Mouse (Mus musculus): ENCODE results near the gene Amdhd2. TPM values are rescaled to one million over a fixed set of nuclear protein-coding genes. Genes with fewer than 3 reads are reported as not detected.

Amdhd2 gene
- polyA plus RNA-seq, 1 experiment from 2014 or later, result 28.3 TPM

- DNase-seq (ENCODE audit: low spot score) (no peak), ATAC-seq (ENCODE audit: low read depth) (no peak)
- Histone ChIP-seq H3K27ac (replicated peaks; ENCODE audit: low read depth, low read length) (no peak overlapping the region), H3K4me1 (ENCODE audit: control insufficient read depth, insufficient read depth, low read length) (peaks cover 43% of the 10 kb centered on the region), H3K9me3 (ENCODE audit: control insufficient read depth, low read length) (no peaks in the 10 kb centered on the region), H3K27me3 (replicated peaks; ENCODE audit: control insufficient read depth, insufficient read depth, low read length) (no peaks in the 10 kb centered on the region), H3K9ac (ENCODE audit: low read depth, low read length) (no peak overlapping the region), H3K4me2 (ENCODE audit: low read depth, low read length) (peak overlapping the region; percentile 11; the same call in 1 of the 2 replicates), H3K36me3 (ENCODE audit: control insufficient read depth, insufficient read depth, low read length) (no peaks in the 10 kb centered on the region), H3K4me3 (ENCODE audit: low read depth, low read length) (no peak overlapping the region)
- 47% methylated on average over 4 of the region's 4 CpGs for WGBS
Measured at GRCm38 (mm10) chr17:24203068-24203467, 39.5 kb upstream of the Amdhd2 start.

- H3K9me3 ChIP-seq (ENCODE audit: control insufficient read depth, low read length), result no peaks in the 10 kb centered on the region
- no peak overlapping the region for H3K27ac ChIP-seq (replicated peaks; ENCODE audit: low read depth, low read length)
- DNase-seq (ENCODE audit: low spot score) (no peak), ATAC-seq (ENCODE audit: low read depth) (no peak)
- 80% methylated on average over 4 of the region's 4 CpGs for WGBS
- H3K4me2 ChIP-seq (ENCODE audit: low read depth, low read length), result no peak overlapping the region
- no peak overlapping the region for H3K9ac ChIP-seq (ENCODE audit: low read depth, low read length)
- H3K36me3 ChIP-seq (ENCODE audit: control insufficient read depth, insufficient read depth, low read length), result no peaks in the 10 kb centered on the region
- H3K4me1 ChIP-seq (ENCODE audit: control insufficient read depth, insufficient read depth, low read length), result peaks cover 23% of the 10 kb centered on the region
- no peak overlapping the region for H3K4me3 ChIP-seq (ENCODE audit: low read depth, low read length)
- no peaks in the 10 kb centered on the region for H3K27me3 ChIP-seq (replicated peaks; ENCODE audit: control insufficient read depth, insufficient read depth, low read length)
Measured at GRCm38 (mm10) chr17:24201092-24201491, 37.5 kb upstream of the Amdhd2 start.

GRCm38 (mm10) chr17:24199741-24200140 is 36.2 kb upstream of the Amdhd2 start:
- Histone ChIP-seq H3K36me3 (ENCODE audit: control insufficient read depth, insufficient read depth, low read length) (no peaks in the 10 kb centered on the region), H3K4me2 (ENCODE audit: low read depth, low read length) (no peak overlapping the region), H3K4me1 (ENCODE audit: control insufficient read depth, insufficient read depth, low read length) (peaks cover 17% of the 10 kb centered on the region), H3K9me3 (ENCODE audit: control insufficient read depth, low read length) (no peaks in the 10 kb centered on the region), H3K27ac (replicated peaks; ENCODE audit: low read depth, low read length) (no peak overlapping the region), H3K27me3 (replicated peaks; ENCODE audit: control insufficient read depth, insufficient read depth, low read length) (no peaks in the 10 kb centered on the region), H3K9ac (ENCODE audit: low read depth, low read length) (0 out of 2 replicates have a peak overlapping the region, but pooled peaks have one; percentile 30), H3K4me3 (ENCODE audit: low read depth, low read length) (no peak overlapping the region)
- ATAC-seq (ENCODE audit: low read depth) (no peak), DNase-seq (ENCODE audit: low spot score) (no peak)
- WGBS, result 66% methylated on average over 4 of the region's 4 CpGs

DNA sequence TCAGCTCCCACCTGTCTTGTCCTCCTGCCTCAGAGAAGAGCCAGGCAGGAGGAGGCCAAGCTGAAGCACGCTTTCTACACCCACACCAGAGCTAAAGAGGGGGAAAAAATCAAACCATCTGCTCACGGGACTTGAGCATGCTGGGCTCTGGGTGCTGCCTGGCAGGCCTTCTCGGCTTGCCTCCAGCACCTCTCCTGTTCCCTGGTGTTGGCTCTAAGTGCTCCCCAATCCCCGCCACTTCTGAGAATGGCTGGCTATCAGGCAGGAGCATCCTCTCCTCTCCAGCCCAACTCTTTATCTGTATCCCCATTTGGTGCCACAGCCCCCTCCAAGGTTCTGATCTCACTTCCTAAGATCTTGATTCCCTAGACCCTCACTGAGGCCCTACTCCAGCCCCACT is 35.7 kb upstream of the Amdhd2 start:
- H3K27ac ChIP-seq (replicated peaks; ENCODE audit: low read depth, low read length), result no peak overlapping the region
- H3K4me1 ChIP-seq (ENCODE audit: control insufficient read depth, insufficient read depth, low read length), result peaks cover 12% of the 10 kb centered on the region; the same call in 1 of the 2 replicates
- H3K36me3 ChIP-seq (ENCODE audit: control insufficient read depth, insufficient read depth, low read length), result no peaks in the 10 kb centered on the region
- DNase-seq (ENCODE audit: low spot score) (no peak), ATAC-seq (ENCODE audit: low read depth) (no peak)
- no peak overlapping the region for H3K4me3 ChIP-seq (ENCODE audit: low read depth, low read length)
- H3K27me3 ChIP-seq (replicated peaks; ENCODE audit: control insufficient read depth, insufficient read depth, low read length), result no peaks in the 10 kb centered on the region
- no peak overlapping the region for H3K9ac ChIP-seq (ENCODE audit: low read depth, low read length)
- no peaks in the 10 kb centered on the region for H3K9me3 ChIP-seq (ENCODE audit: control insufficient read depth, low read length)
- no peak overlapping the region for H3K4me2 ChIP-seq (ENCODE audit: low read depth, low read length)
- 86% methylated on average over 4 of the region's 4 CpGs for WGBS

DNA sequence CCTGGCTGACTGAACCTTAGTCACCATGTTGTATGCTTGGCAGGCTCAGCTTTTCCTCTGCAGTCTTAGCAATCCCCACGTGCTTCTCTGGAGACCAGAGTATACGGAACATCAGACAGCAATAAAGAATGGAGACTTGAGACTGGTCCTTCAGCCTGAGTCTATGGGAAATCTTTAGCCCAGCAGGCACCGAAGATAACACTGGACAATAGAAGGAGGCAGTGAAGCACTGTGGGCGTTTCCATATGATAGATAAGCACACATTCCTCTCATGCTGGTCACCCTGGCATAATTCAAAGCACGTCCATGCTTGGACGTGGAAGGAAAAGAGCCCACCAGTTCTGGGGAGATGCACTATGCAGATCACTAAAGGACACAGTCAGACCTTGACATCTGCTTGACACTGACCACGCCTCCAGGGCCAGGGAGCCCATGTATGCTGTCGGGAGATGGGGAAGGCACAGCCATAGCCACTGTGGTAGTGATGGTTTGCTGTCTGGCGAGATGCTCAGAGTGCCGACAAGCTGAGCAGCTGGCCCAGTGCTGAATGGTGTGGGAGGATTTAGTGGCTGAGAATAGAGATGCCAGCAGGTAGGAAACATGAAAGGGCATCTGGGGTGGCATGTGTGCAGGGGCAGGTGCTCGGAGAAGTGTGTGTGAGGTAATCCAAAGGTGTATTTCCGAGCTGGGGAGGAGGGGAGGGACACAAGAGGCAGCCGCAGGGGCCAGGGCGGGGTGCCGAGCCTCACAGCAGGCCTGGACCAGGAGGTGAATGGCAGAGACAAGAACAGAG is 33.7 kb upstream of the Amdhd2 start:
- Histone ChIP-seq H3K9ac (ENCODE audit: low read depth, low read length) (no peak overlapping the region), H3K4me1 (ENCODE audit: control insufficient read depth, insufficient read depth, low read length) (no peaks in the 10 kb centered on the region), H3K27ac (replicated peaks; ENCODE audit: low read depth, low read length) (no peak overlapping the region), H3K9me3 (ENCODE audit: control insufficient read depth, low read length) (no peaks in the 10 kb centered on the region), H3K4me3 (ENCODE audit: low read depth, low read length) (no peak overlapping the region), H3K4me2 (ENCODE audit: low read depth, low read length) (no peak overlapping the region), H3K27me3 (replicated peaks; ENCODE audit: control insufficient read depth, insufficient read depth, low read length) (no peaks in the 10 kb centered on the region), H3K36me3 (ENCODE audit: control insufficient read depth, insufficient read depth, low read length) (no peaks in the 10 kb centered on the region)
- no peak for DNase-seq (ENCODE audit: low spot score)
- 67% methylated on average over 15 of the region's 15 CpGs for WGBS
- ATAC-seq (ENCODE audit: low read depth), result no peak

DNA sequence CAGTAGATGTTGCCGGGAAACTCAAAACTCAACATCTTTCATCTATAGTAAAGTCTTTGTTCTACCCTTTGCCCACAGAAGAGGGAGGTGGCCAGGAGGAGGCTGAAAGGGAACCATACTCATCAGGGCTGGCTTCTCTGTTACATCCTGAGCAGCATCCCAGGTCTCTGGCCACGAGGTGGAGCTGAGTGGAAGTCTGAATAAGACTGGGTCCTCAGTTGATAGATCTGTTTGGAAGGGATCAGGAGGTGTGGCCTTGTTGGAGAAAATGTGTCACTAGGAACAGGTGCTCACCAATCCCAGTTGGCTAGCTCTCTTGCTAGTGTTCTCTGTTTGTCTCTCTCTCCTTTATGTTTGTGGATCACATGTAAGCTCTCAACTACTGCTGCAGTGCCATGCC is 31.8 kb upstream of the Amdhd2 start:
- no peak overlapping the region for H3K4me2 ChIP-seq (ENCODE audit: low read depth, low read length)
- 59% methylated on average over 2 of the region's 2 CpGs for WGBS
- no peak overlapping the region for H3K27ac ChIP-seq (replicated peaks; ENCODE audit: low read depth, low read length)
- H3K4me1 ChIP-seq (ENCODE audit: control insufficient read depth, insufficient read depth, low read length), result no peaks in the 10 kb centered on the region
- H3K4me3 ChIP-seq (ENCODE audit: low read depth, low read length), result no peak overlapping the region
- DNase-seq (ENCODE audit: low spot score) (no peak), ATAC-seq (ENCODE audit: low read depth) (no peak)
- no peaks in the 10 kb centered on the region for H3K36me3 ChIP-seq (ENCODE audit: control insufficient read depth, insufficient read depth, low read length)
- H3K27me3 ChIP-seq (replicated peaks; ENCODE audit: control insufficient read depth, insufficient read depth, low read length), result no peaks in the 10 kb centered on the region
- no peaks in the 10 kb centered on the region for H3K9me3 ChIP-seq (ENCODE audit: control insufficient read depth, low read length)
- no peak overlapping the region for H3K9ac ChIP-seq (ENCODE audit: low read depth, low read length)

DNA sequence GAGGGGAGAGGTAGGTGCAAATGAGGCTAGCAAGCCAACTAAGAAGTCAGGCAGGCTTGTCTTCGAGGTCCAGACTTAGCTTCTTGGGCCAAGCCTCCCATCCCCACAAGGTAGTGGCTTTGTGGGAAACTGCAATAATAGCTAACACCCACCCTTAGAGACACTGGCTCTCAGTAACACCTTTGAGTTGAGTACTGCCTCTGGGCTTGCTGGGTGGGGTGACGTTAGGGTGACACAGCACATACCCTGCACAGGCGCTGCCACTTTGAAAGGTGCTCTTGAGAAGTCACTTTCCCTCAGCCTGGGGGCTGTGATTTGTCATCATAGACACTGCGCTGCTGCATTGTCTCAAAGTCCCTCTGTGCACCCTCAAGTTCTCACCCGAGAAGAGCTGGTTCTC is 30.2 kb upstream of the Amdhd2 start:
- no peaks in the 10 kb centered on the region for H3K4me1 ChIP-seq (ENCODE audit: control insufficient read depth, insufficient read depth, low read length)
- H3K4me2 ChIP-seq (ENCODE audit: low read depth, low read length), result no peak overlapping the region
- peaks cover 6% of the 10 kb centered on the region; the same call in 1 of the 2 replicates for H3K36me3 ChIP-seq (ENCODE audit: control insufficient read depth, insufficient read depth, low read length)
- no peaks in the 10 kb centered on the region for H3K27me3 ChIP-seq (replicated peaks; ENCODE audit: control insufficient read depth, insufficient read depth, low read length)
- ATAC-seq (ENCODE audit: low read depth) (no peak), DNase-seq (ENCODE audit: low spot score) (no peak)
- 73% methylated on average over 5 of the region's 5 CpGs for WGBS
- H3K9me3 ChIP-seq (ENCODE audit: control insufficient read depth, low read length), result no peaks in the 10 kb centered on the region
- H3K4me3 ChIP-seq (ENCODE audit: low read depth, low read length), result no peak overlapping the region
- H3K9ac ChIP-seq (ENCODE audit: low read depth, low read length), result peak overlapping the region; percentile 25; the same call in 1 of the 2 replicates
- H3K27ac ChIP-seq (replicated peaks; ENCODE audit: low read depth, low read length), result no peak overlapping the region

GRCm38 (mm10) chr17:24193268-24193667 is 29.7 kb upstream of the Amdhd2 start:
- no peak overlapping the region for H3K4me3 ChIP-seq (ENCODE audit: low read depth, low read length)
- no peaks in the 10 kb centered on the region for H3K27me3 ChIP-seq (replicated peaks; ENCODE audit: control insufficient read depth, insufficient read depth, low read length)
- 85% methylated on average over 8 of the region's 8 CpGs for WGBS
- no peak overlapping the region for H3K4me2 ChIP-seq (ENCODE audit: low read depth, low read length)
- DNase-seq (ENCODE audit: low spot score) (no peak), ATAC-seq (ENCODE audit: low read depth) (no peak)
- no peaks in the 10 kb centered on the region for H3K9me3 ChIP-seq (ENCODE audit: control insufficient read depth, low read length)
- H3K36me3 ChIP-seq (ENCODE audit: control insufficient read depth, insufficient read depth, low read length), result peaks cover 6% of the 10 kb centered on the region; the same call in 1 of the 2 replicates
- H3K9ac ChIP-seq (ENCODE audit: low read depth, low read length), result no peak overlapping the region
- no peak overlapping the region for H3K27ac ChIP-seq (replicated peaks; ENCODE audit: low read depth, low read length)
- H3K4me1 ChIP-seq (ENCODE audit: control insufficient read depth, insufficient read depth, low read length), result no peaks in the 10 kb centered on the region

DNA sequence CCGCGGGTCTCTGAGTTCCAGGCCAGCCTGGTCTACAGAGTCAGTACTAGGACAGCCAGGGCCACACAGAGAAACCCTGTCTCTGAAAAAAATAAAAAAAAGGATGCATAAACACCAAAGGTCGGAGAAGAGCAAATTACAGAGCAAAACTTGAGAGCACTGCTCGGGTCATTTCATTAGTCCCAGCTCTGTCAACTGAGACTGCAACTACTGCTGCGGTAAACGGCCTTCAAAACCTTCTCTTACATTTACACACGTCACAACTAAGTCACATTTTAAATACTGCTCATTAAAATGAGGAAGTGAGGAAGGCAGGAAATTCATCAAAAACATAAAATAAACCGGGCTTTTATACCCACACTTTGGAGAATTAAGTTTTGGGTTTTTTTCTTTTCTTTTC is 29.3 kb upstream of the Amdhd2 start:
- no peak overlapping the region for H3K4me2 ChIP-seq (ENCODE audit: low read depth, low read length)
- no peaks in the 10 kb centered on the region for H3K27me3 ChIP-seq (replicated peaks; ENCODE audit: control insufficient read depth, insufficient read depth, low read length)
- H3K27ac ChIP-seq (replicated peaks; ENCODE audit: low read depth, low read length), result no peak overlapping the region
- WGBS, result 69% methylated on average over 8 of the region's 8 CpGs
- no peak overlapping the region for H3K4me3 ChIP-seq (ENCODE audit: low read depth, low read length)
- peaks cover 10% of the 10 kb centered on the region for H3K36me3 ChIP-seq (ENCODE audit: control insufficient read depth, insufficient read depth, low read length)
- no peak for ATAC-seq (ENCODE audit: low read depth)
- H3K9ac ChIP-seq (ENCODE audit: low read depth, low read length), result no peak overlapping the region
- DNase-seq (ENCODE audit: low spot score), result no peak
- H3K9me3 ChIP-seq (ENCODE audit: control insufficient read depth, low read length), result no peaks in the 10 kb centered on the region
- no peaks in the 10 kb centered on the region for H3K4me1 ChIP-seq (ENCODE audit: control insufficient read depth, insufficient read depth, low read length)
